Mouse (Mus musculus) liver, adult 2 months (tissue): ENCODE results near the gene Ccn1. TPM values are rescaled to one million over a fixed set of nuclear protein-coding genes. Genes with fewer than 3 reads are reported as not detected.
A peak's percentile ranks its signal among the peaks of the same experiment; 100 is the strongest.

ENCODE experiments used
- DNase-seq: peaks from one replicate; pipeline ENCODE4 v3.0.0-alpha.2; 2011; ENCODE audit warnings: low read depth, low spot score; ENCODE audit errors: extremely low read depth
- H3K27ac ChIP-seq: fragments of 200-500 bp; replicated peaks from 2 replicates; pipeline ENCODE4 v1.5.1; 2012; ENCODE audit warnings: low read depth, mild to moderate bottlenecking, control low read depth, inconsistent platforms, low read length; ENCODE audit not compliant: insufficient read depth
- H3K27me3 ChIP-seq: fragments of 200-500 bp; 2 replicates; pipeline ENCODE4 v1.6.1; 2012; ENCODE audit warnings: mild to moderate bottlenecking, moderate library complexity, low read length, inconsistent platforms; ENCODE audit not compliant: control insufficient read depth, insufficient read depth
- H3K36me3 ChIP-seq: fragments of 200-500 bp; 2 replicates; pipeline ENCODE4 v1.6.1; 2012; ENCODE audit warnings: low read length, inconsistent platforms; ENCODE audit not compliant: control insufficient read depth, insufficient read depth
- H3K4me1 ChIP-seq: fragments of 200-500 bp; 2 replicates; pipeline ENCODE4 v1.6.1; 2011; ENCODE audit warnings: low read length; ENCODE audit not compliant: control insufficient read depth, insufficient read depth
- H3K4me3 ChIP-seq: fragments of 200-500 bp; 2 replicates; pipeline ENCODE4 v1.5.1; 2011; ENCODE audit warnings: low read depth, mild to moderate bottlenecking, control low read depth, low read length, moderate library complexity; ENCODE audit not compliant: insufficient read depth
- H3K79me2 ChIP-seq: fragments of 200-500 bp; 2 replicates; pipeline ENCODE4 v1.6.1; 2012; ENCODE audit warnings: inconsistent platforms, mild to moderate bottlenecking, low read length, moderate library complexity; ENCODE audit not compliant: control insufficient read depth, insufficient read depth
- H3K9ac ChIP-seq: fragments of 200-500 bp; 2 replicates; pipeline ENCODE4 v1.6.1; 2012; ENCODE audit warnings: low read depth, mild to moderate bottlenecking, control low read depth, inconsistent platforms, low read length
- CTCF ChIP-seq: fragments of 200-500 bp; IDR thresholded peaks from 2 replicates; pipeline ENCODE4 v1.5.1; 2011; ENCODE audit warnings: low read depth, low read length, control low read depth
- POLR2A ChIP-seq: fragments of 200-500 bp; IDR thresholded peaks from 2 replicates; pipeline ENCODE4 v1.6.1; 2011; ENCODE audit warnings: low read length, control low read depth; ENCODE audit not compliant: insufficient read depth; ENCODE audit errors: extremely low read depth
- WGBS: fragments of 180-500 bp; shearing (Covaris S2); methylation state at CpG from one replicate; pipeline ENCODE4 v1.1.7; 2018; 5-methylcytosine and 5-hydroxymethylcytosine counted together
- polyA plus RNA-seq: library from polyadenylated mRNA; depleted of rRNA; stranded (reverse); fragments of >200 nt; gene quantifications from 2 replicates; pipeline ENCODE4 v1.2.3, GENCODE M21; 2012; rRNA removed
- total RNA-seq: library from RNA; depleted of rRNA; stranded (reverse); fragments of >200 nt; gene quantifications from 2 replicates; pipeline ENCODE4 v1.2.3, GENCODE M21; 2014; rRNA removed

Ccn1 gene
- total RNA-seq = 4.5 and 4.6 TPM in 2 replicates
- polyA plus RNA-seq = 6.0 and 7.6 TPM in 2 replicates

- DNase-seq = peak; percentile 81
- Histone ChIP-seq H3K27ac (peak within 1 kb of the TSS; percentile 81), H3K4me1 (peaks cover 4% of the 10 kb centered on the region; the same call in 1 of the 2 replicates), H3K9ac (peak within 1 kb of the TSS; percentile 91), H3K27me3 (no peaks in the 10 kb centered on the region), H3K4me3 (peak within 1 kb of the TSS; percentile 83), H3K36me3 (peaks cover 3% of the 10 kb centered on the region; the same call in 1 of the 2 replicates), H3K79me2 (no peaks in the 10 kb centered on the region)
- TF ChIP-seq POLR2A (peak; percentile 94), CTCF (no peak)
- under 1% methylated on average over 29 of the region's 29 CpGs for WGBS
These were observed at the start of gene Ccn1 for GRCm38 (mm10) chr3:145649852-145650202. Gene Ccn1, minus strand, starts transcription at chr3:145649981.

GRCm38 (mm10) chr3:145693361-145693760, 43.6 kb upstream of the Ccn1 start:
- H3K4me3 ChIP-seq = no peak overlapping the region
- 0 out of 2 replicates have a peak, but pooled peaks cover 2% of the 10 kb centered on the region for H3K27me3 ChIP-seq
- H3K4me1 ChIP-seq = no peaks in the 10 kb centered on the region
- no peaks in the 10 kb centered on the region for H3K36me3 ChIP-seq
- no peaks in the 10 kb centered on the region for H3K79me2 ChIP-seq
- TF ChIP-seq CTCF (no peak), POLR2A (no peak)
- no peak overlapping the region for H3K27ac ChIP-seq
- DNase-seq = peak; percentile 36
- no peak overlapping the region for H3K9ac ChIP-seq
- 22% methylated on average over 2 of the region's 2 CpGs for WGBS

- peak; percentile 46 for DNase-seq
- no peak for TF ChIP-seq POLR2A
- no peak for TF ChIP-seq CTCF
- WGBS = 83% methylated on average over 9 of the region's 9 CpGs
These were observed 42.3 kb upstream of the Ccn1 start for GRCm38 (mm10) chr3:145692037-145692436.

GRCm38 (mm10) chr3:145691415-145691814, 41.6 kb upstream of the Ccn1 start:
- Histone ChIP-seq H3K27me3 (no peaks in the 10 kb centered on the region), H3K9ac (no peak overlapping the region), H3K4me3 (no peak overlapping the region), H3K4me1 (no peaks in the 10 kb centered on the region), H3K27ac (no peak overlapping the region), H3K79me2 (no peaks in the 10 kb centered on the region), H3K36me3 (no peaks in the 10 kb centered on the region)
- DNase-seq = no peak
- TF ChIP-seq POLR2A (no peak), CTCF (no peak)
- 84% methylated on average over 7 of the region's 7 CpGs for WGBS

More at GRCm38 (mm10) chr3:145692037-145692436, 42.3 kb upstream of the Ccn1 start:
- no peak overlapping the region for H3K9ac ChIP-seq
- H3K4me3 ChIP-seq = no peak overlapping the region
- H3K27ac ChIP-seq = no peak overlapping the region
- H3K27me3 ChIP-seq = no peaks in the 10 kb centered on the region
- H3K4me1 ChIP-seq = no peaks in the 10 kb centered on the region
- H3K36me3 ChIP-seq = no peaks in the 10 kb centered on the region
- H3K79me2 ChIP-seq = no peaks in the 10 kb centered on the region

- H3K79me2 ChIP-seq = no peaks in the 10 kb centered on the region
- H3K36me3 ChIP-seq = no peaks in the 10 kb centered on the region
- H3K4me1 ChIP-seq = no peaks in the 10 kb centered on the region
- TF ChIP-seq POLR2A = no peak
- no peak for TF ChIP-seq CTCF
- WGBS = 91% methylated on average over 9 of the region's 9 CpGs
- no peak overlapping the region for H3K4me3 ChIP-seq
- no peak overlapping the region for H3K27ac ChIP-seq
- no peak overlapping the region for H3K9ac ChIP-seq
- peaks cover 4% of the 10 kb centered on the region; the same call in 1 of the 2 replicates for H3K27me3 ChIP-seq
- DNase-seq = no peak
These were observed 39.5 kb upstream of the Ccn1 start for GRCm38 (mm10) chr3:145689271-145689670.

- Histone ChIP-seq H3K4me1 (no peaks in the 10 kb centered on the region), H3K9ac (no peak overlapping the region), H3K4me3 (no peak overlapping the region), H3K79me2 (no peaks in the 10 kb centered on the region), H3K27ac (no peak overlapping the region), H3K27me3 (peaks cover 4% of the 10 kb centered on the region; the same call in 1 of the 2 replicates), H3K36me3 (no peaks in the 10 kb centered on the region)
- TF ChIP-seq POLR2A (no peak), CTCF (no peak)
- no peak for DNase-seq
- 80% methylated on average over 5 of the region's 5 CpGs for WGBS
These were observed 38.1 kb upstream of the Ccn1 start for GRCm38 (mm10) chr3:145687836-145688235.
